Mouse (Mus musculus) intestine, postnatal 0 days (tissue): ENCODE results near the gene Pdk2. TPM values are rescaled to one million over a fixed set of nuclear protein-coding genes. Genes with fewer than 3 reads are reported as not detected.

Source experiments
- ATAC-seq: fragments of 200-750 bp; cut with Nextera tagmentation; 2 replicates; pipeline ENCODE4 v1.8.0; 2017; ENCODE audit warnings: mild to moderate bottlenecking, moderate TSS enrichment, moderate library complexity
- H3K27ac ChIP-seq: fragments of 300-500 bp; sonication (generic); 2 replicates; pipeline ENCODE4 v1.5.1; 2014; ENCODE audit warnings: mild to moderate bottlenecking, low read depth, low read length, moderate library complexity
- H3K27me3 ChIP-seq: fragments of 300-500 bp; sonication (generic); replicated peaks from 2 replicates; pipeline ENCODE4 v1.6.1; 2014; ENCODE audit warnings: low read length, mixed read lengths; ENCODE audit not compliant: control insufficient read depth, insufficient read depth
- H3K36me3 ChIP-seq: fragments of 300-500 bp; sonication (generic); 2 replicates; pipeline ENCODE4 v1.6.1; 2014; ENCODE audit warnings: mild to moderate bottlenecking, moderate library complexity; ENCODE audit not compliant: control insufficient read depth, insufficient read depth
- H3K4me1 ChIP-seq: fragments of 300-500 bp; sonication (generic); replicated peaks from 2 replicates; pipeline ENCODE4 v1.6.1; 2014; ENCODE audit warnings: antibody characterized with exemption, low read length, mixed read lengths; ENCODE audit not compliant: control insufficient read depth, insufficient read depth
- H3K4me2 ChIP-seq: fragments of 300-500 bp; sonication (generic); replicated peaks from 2 replicates; pipeline ENCODE4 v1.6.1; 2014; ENCODE audit warnings: low read depth, mild to moderate bottlenecking, moderate library complexity
- H3K4me3 ChIP-seq: fragments of 300-500 bp; sonication (generic); 2 replicates; pipeline ENCODE4 v1.5.1; 2014; ENCODE audit warnings: low read depth, low read length
- H3K9ac ChIP-seq: fragments of 300-500 bp; sonication (generic); 2 replicates; pipeline ENCODE4 v1.6.1; 2014; ENCODE audit warnings: mild to moderate bottlenecking, low read depth, low read length
- H3K9me3 ChIP-seq: fragments of 300-500 bp; sonication (generic); 2 replicates; pipeline ENCODE4 v1.6.1; 2016; ENCODE audit warnings: mixed run types; ENCODE audit not compliant: control insufficient read depth
- CTCF ChIP-seq: sonication (generic); IDR thresholded peaks from 2 replicates; pipeline ENCODE4 v1.5.1; 2016; ENCODE audit warnings: low read depth, mild to moderate bottlenecking, control low read depth, antibody characterized with exemption, moderate library complexity
- WGBS: fragments of 180-500 bp; shearing (Covaris S2); extraction: QIAGEN DNeasy Blood & Tissue Kit; methylation state at CpG from one replicate; pipeline ENCODE4 v1.1.7; 2014; 5-methylcytosine and 5-hydroxymethylcytosine counted together
- polyA plus RNA-seq: library from polyadenylated mRNA; unstranded; fragments of >200 nt; fragmentation: Nextera tagmentation; extraction: Ambion mirVana; gene quantifications from 2 replicates; pipeline ENCODE4 v1.2.1, GENCODE M21; 2015

Pdk2 gene
- polyA plus RNA-seq, 1 experiment from 2014 or later, result 57.4 TPM

DNA sequence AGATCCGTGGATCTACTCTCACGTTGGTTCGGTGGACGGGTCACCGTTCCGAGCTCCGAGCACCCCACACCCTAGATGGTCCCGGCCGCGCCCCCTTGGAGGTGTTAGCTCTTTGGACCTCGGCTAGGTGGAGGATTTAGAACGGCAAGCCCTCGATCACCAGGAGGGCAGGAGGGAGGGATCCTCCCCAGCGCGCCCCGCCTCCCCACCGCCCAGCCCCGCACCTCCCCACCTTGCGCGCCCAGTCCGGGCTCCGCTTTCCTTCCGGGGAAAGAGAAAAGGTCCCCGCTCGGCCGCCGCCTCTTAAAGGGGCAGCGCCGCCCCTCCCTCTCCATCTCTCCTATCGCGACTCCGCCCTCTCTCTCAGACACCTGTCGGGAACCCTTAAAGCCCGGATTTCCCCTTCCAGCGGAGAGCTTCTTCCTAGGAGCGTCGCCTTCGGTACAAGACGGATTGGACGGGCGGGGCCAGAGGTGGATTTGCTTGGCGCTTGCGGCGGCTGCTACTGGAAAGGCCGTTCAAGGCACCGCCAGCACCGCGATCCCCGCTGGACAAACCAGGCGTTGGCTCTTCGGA is 35.5 kb upstream of the Pdk2 start, which contains the start of gene Itga3:
Gene Itga3, minus strand, starts transcription at position 266 of the 576 bp plus-strand sequence.
- TF ChIP-seq CTCF, result no peak
- Histone ChIP-seq H3K4me3 (peak within 1 kb of the TSS; percentile 85), H3K4me2 (peak within 1 kb of the TSS; percentile 73), H3K27me3 (no peaks in the 10 kb centered on the region), H3K4me1 (0 out of 2 replicates have a peak, but pooled peaks cover 18% of the 10 kb centered on the region), H3K36me3 (no peaks in the 10 kb centered on the region), H3K9me3 (no peaks in the 10 kb centered on the region), H3K27ac (peak within 1 kb of the TSS; percentile 99), H3K9ac (peak within 1 kb of the TSS; percentile 90)
- WGBS, result under 1% methylated on average over 49 of the region's 51 CpGs
- peak; percentile 65 for ATAC-seq

DNA sequence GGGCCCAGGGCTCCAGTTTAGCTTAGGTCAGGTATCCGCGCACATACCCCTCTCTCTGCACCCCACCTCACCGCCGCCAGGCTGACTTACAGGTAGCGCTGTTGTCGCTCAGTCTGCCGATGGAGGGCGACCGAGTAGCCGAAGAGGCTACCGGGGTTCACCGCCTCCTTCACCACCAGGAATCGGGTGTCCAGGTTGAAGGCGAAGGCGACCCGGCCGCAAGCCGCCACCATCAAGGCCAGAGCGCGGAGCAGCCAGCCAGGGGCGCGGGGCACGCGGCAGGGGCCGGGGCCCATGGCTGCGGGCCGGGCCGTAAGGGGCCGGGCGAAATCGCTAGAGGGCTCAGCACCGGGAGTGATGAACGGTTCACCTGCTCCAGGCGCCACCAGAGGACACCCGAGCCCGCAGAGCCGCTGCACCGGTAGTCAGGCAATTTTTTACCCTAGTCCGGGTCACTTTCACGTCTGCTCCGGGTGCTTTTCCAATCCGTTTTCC is 34.9 kb upstream of the Pdk2 start:
- TF ChIP-seq CTCF, result peak; percentile 64
- H3K36me3 ChIP-seq, result no peaks in the 10 kb centered on the region
- H3K4me2 ChIP-seq, result peak overlapping the region; percentile 73
- peak overlapping the region; percentile 85 for H3K4me3 ChIP-seq
- no peaks in the 10 kb centered on the region for H3K9me3 ChIP-seq
- H3K27ac ChIP-seq, result peak overlapping the region; percentile 99
- ATAC-seq, result peak; percentile 19
- WGBS, result 1% methylated on average over 42 of the region's 42 CpGs
- H3K4me1 ChIP-seq, result 0 out of 2 replicates have a peak, but pooled peaks cover 18% of the 10 kb centered on the region
- H3K9ac ChIP-seq, result peak overlapping the region; percentile 90
- no peaks in the 10 kb centered on the region for H3K27me3 ChIP-seq

DNA sequence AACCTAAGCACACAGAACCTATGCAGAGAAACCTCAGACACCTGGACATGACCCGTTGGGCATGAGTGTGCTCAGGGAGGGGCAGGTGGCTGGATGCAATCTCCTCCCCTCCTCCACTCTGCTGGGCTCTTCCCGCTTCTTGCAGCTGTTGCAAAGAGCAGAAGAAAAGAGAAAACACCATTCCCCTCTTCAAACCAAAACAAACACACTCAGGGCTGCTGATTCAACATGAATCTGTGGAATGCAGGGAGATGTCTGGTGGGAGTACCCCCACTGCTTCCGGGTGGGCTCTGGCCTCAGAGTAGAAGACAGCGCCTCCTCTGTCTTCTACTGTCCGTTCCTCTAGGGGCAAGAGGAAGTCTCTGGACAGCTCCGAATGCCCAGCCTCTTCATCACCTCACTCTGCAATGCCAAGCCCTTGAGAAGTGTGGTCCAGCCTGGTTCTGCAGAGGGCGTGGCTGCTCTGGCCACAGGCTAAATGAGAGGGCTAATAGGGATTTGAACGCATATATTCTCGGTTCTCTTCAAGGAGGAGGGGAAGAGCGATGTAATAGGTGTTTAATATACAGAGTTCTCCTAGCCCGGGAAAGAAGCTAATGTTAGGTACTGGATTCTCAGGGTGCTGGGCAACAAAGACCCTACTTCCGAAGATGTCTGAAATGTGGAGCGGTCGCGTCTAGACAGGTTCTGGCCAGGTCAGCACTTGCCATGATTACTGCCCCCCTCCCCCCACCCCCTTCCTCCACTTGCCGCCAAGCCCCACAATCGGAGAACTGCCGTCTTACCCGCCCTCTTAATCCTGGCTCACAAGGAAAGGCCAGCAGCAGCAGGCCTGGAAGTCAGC is 34.3 kb upstream of the Pdk2 start:
- Histone ChIP-seq H3K9ac (peak overlapping the region; percentile 90), H3K27me3 (no peaks in the 10 kb centered on the region), H3K36me3 (no peaks in the 10 kb centered on the region), H3K4me2 (peak overlapping the region; percentile 73), H3K9me3 (no peaks in the 10 kb centered on the region), H3K4me3 (peak overlapping the region; percentile 85), H3K4me1 (0 out of 2 replicates have a peak, but pooled peaks cover 24% of the 10 kb centered on the region), H3K27ac (peak overlapping the region; percentile 99)
- TF ChIP-seq CTCF, result peak; percentile 60
- ATAC-seq, result peak; percentile 30
- 3% methylated on average over 19 of the region's 19 CpGs for WGBS

DNA sequence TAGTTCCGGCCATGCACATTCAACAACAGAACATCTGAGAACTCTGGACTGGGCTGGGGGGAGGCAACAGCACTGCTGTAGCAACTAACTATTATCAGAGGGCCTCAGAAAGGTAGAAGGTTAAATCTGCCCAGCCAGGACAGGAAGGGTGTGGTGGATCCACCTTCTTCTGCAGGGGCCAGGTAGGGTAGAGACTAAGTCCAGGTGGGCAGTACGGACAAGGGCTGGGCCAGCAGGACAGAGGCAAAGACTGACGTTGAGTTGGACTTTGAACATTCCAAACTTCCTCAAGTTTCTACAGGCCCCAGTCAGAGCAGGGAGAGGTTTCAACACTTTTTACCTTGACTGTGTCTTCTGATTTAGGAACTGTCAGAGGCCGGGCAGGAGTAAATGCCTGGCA is 33.5 kb upstream of the Pdk2 start:
- Histone ChIP-seq H3K4me2 (peak overlapping the region; percentile 73), H3K4me3 (peak overlapping the region; percentile 85), H3K27ac (peak overlapping the region; percentile 99), H3K27me3 (no peaks in the 10 kb centered on the region), H3K36me3 (no peaks in the 10 kb centered on the region), H3K9ac (no peak overlapping the region), H3K4me1 (0 out of 2 replicates have a peak, but pooled peaks cover 24% of the 10 kb centered on the region), H3K9me3 (no peaks in the 10 kb centered on the region)
- 22% methylated on average over 4 of the region's 4 CpGs for WGBS
- no peak for TF ChIP-seq CTCF
- peak; percentile 83 for ATAC-seq

DNA sequence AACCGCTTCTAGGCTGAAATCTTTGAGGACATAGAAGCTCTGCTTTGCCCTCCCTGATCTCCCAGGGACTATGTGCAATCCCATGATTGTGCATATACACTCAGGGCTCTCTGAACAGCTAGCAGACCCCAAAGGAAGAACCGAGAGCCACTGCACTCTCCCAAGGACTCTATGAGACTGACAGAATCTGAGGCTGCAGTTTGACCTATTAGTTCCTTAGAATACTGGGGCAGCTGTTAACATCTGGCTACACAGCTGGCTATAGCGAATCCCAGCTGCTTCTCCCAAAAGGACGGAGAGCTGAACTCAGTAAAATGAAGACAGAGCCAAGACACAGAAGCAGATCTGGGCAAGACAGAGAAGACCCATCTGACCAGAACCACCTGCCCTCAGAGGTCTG is 32.7 kb upstream of the Pdk2 start:
- Histone ChIP-seq H3K4me2 (peak overlapping the region; percentile 73), H3K4me1 (0 out of 2 replicates have a peak, but pooled peaks cover 24% of the 10 kb centered on the region), H3K36me3 (no peaks in the 10 kb centered on the region), H3K27me3 (no peaks in the 10 kb centered on the region), H3K9ac (0 out of 2 replicates have a peak overlapping the region, but pooled peaks have one; percentile 31), H3K4me3 (peak overlapping the region; percentile 85), H3K27ac (peak overlapping the region; percentile 99), H3K9me3 (no peaks in the 10 kb centered on the region)
- 47% methylated on average over 4 of the region's 4 CpGs for WGBS
- TF ChIP-seq CTCF, result no peak
- ATAC-seq, result no peak

DNA sequence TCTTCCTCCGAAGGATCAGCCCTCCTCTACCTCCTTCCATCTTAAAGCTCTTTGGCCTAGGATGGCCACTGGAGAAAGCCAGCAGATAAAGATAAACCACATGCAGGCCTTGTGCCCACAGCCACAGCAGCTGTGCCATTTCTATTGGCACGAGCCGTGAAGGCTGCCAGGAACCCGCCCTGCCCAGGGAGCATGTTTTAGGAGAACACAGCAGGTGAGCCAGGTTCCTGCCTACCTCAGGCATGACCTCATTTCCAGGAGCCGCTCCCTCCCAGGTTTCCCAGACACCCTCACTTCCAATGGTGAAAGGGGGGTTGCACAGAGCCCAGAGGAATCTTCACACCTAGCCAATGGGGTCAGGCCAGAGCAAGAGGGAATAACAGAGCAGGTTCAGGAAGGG is 31.6 kb upstream of the Pdk2 start:
- TF ChIP-seq CTCF, result no peak
- Histone ChIP-seq H3K27ac (peak overlapping the region; percentile 64), H3K4me3 (no peak overlapping the region), H3K27me3 (no peaks in the 10 kb centered on the region), H3K9me3 (no peaks in the 10 kb centered on the region), H3K36me3 (peaks cover 4% of the 10 kb centered on the region; the same call in 1 of the 2 replicates), H3K4me1 (0 out of 2 replicates have a peak, but pooled peaks cover 18% of the 10 kb centered on the region), H3K4me2 (peak overlapping the region; percentile 73), H3K9ac (peak overlapping the region; percentile 27)
- 55% methylated on average over 5 of the region's 5 CpGs for WGBS
- no peak for ATAC-seq
